Mouse (Mus musculus) left cerebral cortex, postnatal 4 days (tissue): ENCODE results near the gene Pax4. TPM values are rescaled to one million over a fixed set of nuclear protein-coding genes. Genes with fewer than 3 reads are reported as not detected.
A peak's percentile ranks its signal among the peaks of the same experiment; 100 is the strongest.

Experiments
- DNase-seq: peaks from one replicate; pipeline ENCODE4 v3.0.0-alpha.2; 2022
- intact Hi-C: fragments of 180-260 bp; cut with DNase I; formaldehyde crosslinking; loops from one replicate; pipeline ENCODE4 v1.15.1; 2025
- total RNA-seq, 2 experiments: library from RNA; stranded (reverse); gene quantifications; 2 replicates each; pipeline ENCODE4 v1.2.3; 2021

Pax4 gene
- total RNA-seq, 2 experiments from 2014 or later: not detected

- intact Hi-C loops: no loop called here
- no peak for DNase-seq
Measured at GRCm38 (mm10) chr6:28450481-28450880, 1.3 kb upstream of the Pax4 start.

GRCm38 (mm10) chr6:28447937-28448336 is 1.2 kb downstream of the Pax4 start:
- intact Hi-C loops: no loop called here
- DNase-seq: no peak

- DNase-seq: no peak
- intact Hi-C loops: no loop called here
Measured at GRCm38 (mm10) chr6:28431538-28431855, 17.7 kb downstream of the Pax4 start.

GRCm38 (mm10) chr6:28430795-28431537 is 18.2 kb downstream of the Pax4 start:
- intact Hi-C loops: no loop called here
- DNase-seq: no peak

GRCm38 (mm10) chr6:28429870-28430269 is 19.3 kb downstream of the Pax4 start:
- intact Hi-C loops: no loop called here
- DNase-seq: no peak

- DNase-seq: no peak
- intact Hi-C loops: no loop called here
Measured at GRCm38 (mm10) chr6:28428290-28428689, 20.9 kb downstream of the Pax4 start, which contains the start of gene Gcc1. Gcc1 (minus strand) TSS chr6:28428390.

- intact Hi-C loops: no loop called here
- no peak for DNase-seq
Measured at GRCm38 (mm10) chr6:28427096-28427839, 21.9 kb downstream of the Pax4 start, which contains the start of gene Fscn3. Fscn3 (plus strand) TSS chr6:28427789.

GRCm38 (mm10) chr6:28425019-28425418 is 24.1 kb downstream of the Pax4 start:
- intact Hi-C loops: no loop called here

GRCm38 (mm10) chr6:28423767-28424695 is 25.1 kb downstream of the Pax4 start:
- intact Hi-C loops: no loop called here
- peak; percentile 61 for DNase-seq

More at GRCm38 (mm10) chr6:28425019-28425418, 24.1 kb downstream of the Pax4 start:
- no peak for DNase-seq

- peak; percentile 97 for DNase-seq
- intact Hi-C loops: no loop called here
Measured at GRCm38 (mm10) chr6:28423313-28423712, 25.8 kb downstream of the Pax4 start, which contains the start of gene Arf5. Arf5 (plus strand) TSS chr6:28423560.

- intact Hi-C loops: no loop called here
- no peak for DNase-seq
Measured at GRCm38 (mm10) chr6:28422651-28423290, 26.4 kb downstream of the Pax4 start.

GRCm38 (mm10) chr6:28421469-28422000 is 27.6 kb downstream of the Pax4 start:
- intact Hi-C loops: no loop called here
- peak; percentile 90 for DNase-seq

- no peak for DNase-seq
- intact Hi-C loops: no loop called here
Measured at GRCm38 (mm10) chr6:28420865-28421264, 28.3 kb downstream of the Pax4 start.

- intact Hi-C loops: no loop called here
- DNase-seq: no peak
Measured at GRCm38 (mm10) chr6:28420361-28420760, 28.8 kb downstream of the Pax4 start.

- DNase-seq: no peak
- intact Hi-C loops: no loop called here
Measured at GRCm38 (mm10) chr6:28419673-28420072, 29.5 kb downstream of the Pax4 start.

- peak; percentile 89 for DNase-seq
- intact Hi-C loops: no loop called here
Measured at GRCm38 (mm10) chr6:28418449-28418848, 30.7 kb downstream of the Pax4 start.

GRCm38 (mm10) chr6:28416981-28417380 is 32.2 kb downstream of the Pax4 start:
- intact Hi-C loops: no loop called here
- DNase-seq: no peak

GRCm38 (mm10) chr6:28411236-28411635 is 37.9 kb downstream of the Pax4 start:
- intact Hi-C loops: no loop called here

GRCm38 (mm10) chr6:28410053-28410452 is 39.1 kb downstream of the Pax4 start:
- DNase-seq: no peak
- intact Hi-C loops: no loop called here

More at GRCm38 (mm10) chr6:28411236-28411635, 37.9 kb downstream of the Pax4 start:
- no peak for DNase-seq

GRCm38 (mm10) chr6:28399791-28400190 is 49.4 kb downstream of the Pax4 start:
- DNase-seq: no peak
- intact Hi-C loops: loop anchor here (10.0 kb wide), 1 partner anchor 135 kb away; no protein-coding TSS in a partner anchor
